ENCODE assay signal across 12 mouse cellular contexts in the genomic region with DNA sequence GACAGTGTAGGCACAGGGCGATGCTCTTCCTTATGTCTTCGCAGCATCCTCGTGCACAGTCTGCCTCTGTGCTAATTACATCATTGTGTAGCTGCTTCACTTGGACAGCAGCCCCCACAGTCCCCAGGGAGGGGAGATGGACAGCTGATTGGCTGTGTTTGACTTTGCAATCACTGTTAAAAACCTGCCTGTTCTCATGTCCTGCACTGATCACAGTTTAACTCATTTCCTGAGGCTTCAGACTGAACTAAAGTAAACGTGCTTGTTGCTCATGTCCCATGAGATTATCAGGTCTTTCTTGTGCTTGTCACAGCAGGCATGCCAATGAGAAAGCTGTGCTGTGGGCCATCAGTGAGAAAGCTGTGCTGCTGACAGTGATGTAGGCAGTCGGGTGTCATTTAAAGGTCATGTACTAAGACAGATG.
DNase-seq lines count a peak whose midpoint lies in the region; ATAC-seq and TF ChIP-seq lines count a peak whose summit lies in the region.
"Had no signal": no experiment of that assay in that cellular context is flagged by ENCODE, and none has a peak within 500 bp of the region (broad histone marks: within the 10 kb centered on the region; RNA-seq: fewer than 3 reads in every experiment).

No protein-coding gene starts in this region.

- intact Hi-C loops in gastrocnemius, postnatal 14 days (cut with DNase I; ENCODE audit: low total_unique reads) = no loop called here

- H3K9me3 ChIP-seq in embryonic facial prominence, embryonic 10.5 days = no peaks in the 10 kb centered on the region
- no peaks in the 10 kb centered on the region for H3K9me3 ChIP-seq in hindbrain, embryonic 11.5 days (ENCODE audit: control insufficient read depth, low read length)
- no peaks in the 10 kb centered on the region for H3K9me3 ChIP-seq in midbrain, postnatal 0 days (ENCODE audit: low read length)
- H3K9me3 ChIP-seq: intestine, embryonic 15.5 days had no signal

- no peak for TF ChIP-seq CTCF in midbrain, postnatal 0 days (IDR thresholded peaks at IDR 0.05)

- no peak overlapping the region for H3K4me3 ChIP-seq in embryonic facial prominence, embryonic 10.5 days
- no peak overlapping the region for H3K4me3 ChIP-seq in hindbrain, embryonic 11.5 days (ENCODE audit: low read depth, low read length)
- no peak overlapping the region for H3K4me3 ChIP-seq in midbrain, postnatal 0 days (ENCODE audit: low read depth, low read length)
- H3K4me3 ChIP-seq: gastrocnemius, adult 2 months; intestine, embryonic 15.5 days had no signal

- DNase-seq in gastrocnemius, postnatal 14 days = peak; percentile 10
- DNase-seq in gastrocnemius, postnatal 25 days = no peak
- DNase-seq in embryonic facial prominence, embryonic 10.5 days (ENCODE audit: low spot score) = peak; percentile 52
- peak; percentile 53 for DNase-seq in hindbrain, embryonic 11.5 days (ENCODE audit: low spot score)
- peak; percentile 48 for DNase-seq in midbrain, postnatal 0 days (ENCODE audit: low spot score)
- no peak for DNase-seq in kidney, postnatal 36 days
- no peak for DNase-seq in lung, postnatal 36 days
- no peak for DNase-seq in layer of hippocampus, adult 9-11 months
- DNase-seq: B cell, adult 2 months; gastrocnemius, adult 2 months had no signal

- H3K9ac ChIP-seq in hindbrain, embryonic 11.5 days (ENCODE audit: low read depth, low read length) = no peak overlapping the region
- no peak overlapping the region for H3K9ac ChIP-seq in midbrain, postnatal 0 days (replicated peaks; ENCODE audit: low read length, poor library complexity, severe bottlenecking)
- H3K9ac ChIP-seq: intestine, embryonic 15.5 days had no signal

- peak; percentile 85 for ATAC-seq in hindbrain, embryonic 11.5 days (ENCODE audit: low FRiP score)
- peak; percentile 31; the same call in 1 of the 2 replicates for ATAC-seq in midbrain, postnatal 0 days (ENCODE audit: low FRiP score)
- ATAC-seq: intestine, embryonic 15.5 days had no signal

- 45% methylated on average over 5 of the region's 5 CpGs for WGBS in embryonic facial prominence, embryonic 10.5 days
- 36% methylated on average over 5 of the region's 5 CpGs for WGBS in hindbrain, embryonic 11.5 days
- 29% methylated on average over 5 of the region's 5 CpGs for WGBS in midbrain, postnatal 0 days

- no peaks in the 10 kb centered on the region for H3K36me3 ChIP-seq in embryonic facial prominence, embryonic 10.5 days (replicated peaks)
- H3K36me3 ChIP-seq in hindbrain, embryonic 11.5 days (ENCODE audit: control insufficient read depth, insufficient read depth, low read length) = no peaks in the 10 kb centered on the region
- no peaks in the 10 kb centered on the region for H3K36me3 ChIP-seq in midbrain, postnatal 0 days (ENCODE audit: insufficient read depth, low read length)
- H3K36me3 ChIP-seq: intestine, embryonic 15.5 days had no signal

- H3K4me1 ChIP-seq in embryonic facial prominence, embryonic 10.5 days = peaks cover 27% of the 10 kb centered on the region
- no peaks in the 10 kb centered on the region for H3K4me1 ChIP-seq in hindbrain, embryonic 11.5 days (replicated peaks; ENCODE audit: control insufficient read depth, insufficient read depth, low read length)
- peaks cover 4% of the 10 kb centered on the region; the same call in 1 of the 2 replicates for H3K4me1 ChIP-seq in midbrain, postnatal 0 days (ENCODE audit: insufficient read depth, low read length)
- H3K4me1 ChIP-seq: intestine, embryonic 15.5 days had no signal

- H3K4me2 ChIP-seq in hindbrain, embryonic 11.5 days (replicated peaks; ENCODE audit: low read depth, low read length) = no peak overlapping the region
- H3K4me2 ChIP-seq in midbrain, postnatal 0 days (ENCODE audit: low read depth, low read length, poor library complexity, severe bottlenecking) = no peak overlapping the region
- H3K4me2 ChIP-seq: intestine, embryonic 15.5 days had no signal

- no peak overlapping the region; the same call in 1 of the 2 replicates for H3K27ac ChIP-seq in embryonic facial prominence, embryonic 10.5 days (replicated peaks)
- H3K27ac ChIP-seq in hindbrain, embryonic 11.5 days (ENCODE audit: low read depth, low read length) = no peak overlapping the region
- no peak overlapping the region for H3K27ac ChIP-seq in midbrain, postnatal 0 days (ENCODE audit: low read depth, low read length)
- H3K27ac ChIP-seq: gastrocnemius, adult 2 months; intestine, embryonic 15.5 days; macrophage had no signal

- no peaks in the 10 kb centered on the region for H3K27me3 ChIP-seq in embryonic facial prominence, embryonic 10.5 days (replicated peaks; ENCODE audit: low read depth, poor library complexity, severe bottlenecking)
- no peaks in the 10 kb centered on the region for H3K27me3 ChIP-seq in hindbrain, embryonic 11.5 days (ENCODE audit: control insufficient read depth, insufficient read depth, low read length)
- no peaks in the 10 kb centered on the region for H3K27me3 ChIP-seq in midbrain, postnatal 0 days (ENCODE audit: insufficient read depth, low read length)
- H3K27me3 ChIP-seq: intestine, embryonic 15.5 days had no signal

Comparison
In these comparisons a context has a peak if more than half of its experiments do, and no peak if none do; other contexts are left out.
1. DNase-seq: peak in gastrocnemius, postnatal 14 days (single experiment), embryonic facial prominence, embryonic 10.5 days (single experiment), hindbrain, embryonic 11.5 days (single experiment) and midbrain, postnatal 0 days (single experiment); none in gastrocnemius, postnatal 25 days (single experiment), kidney, postnatal 36 days (0 of 2), lung, postnatal 36 days (single experiment) and layer of hippocampus, adult 9-11 months (single experiment).